Mouse (Mus musculus): Measurements from ENCODE around the gene Dtx3. TPM values are rescaled to one million over a fixed set of nuclear protein-coding genes. Genes with fewer than 3 reads are reported as not detected.
A peak's percentile ranks its signal among the peaks of the same experiment; 100 is the strongest.

Dtx3 gene
- 33.2 and 36.9 TPM in 2 replicates for polyA plus RNA-seq (2016; fragmentation: Nextera tagmentation; extraction: Ambion mirVana)

DNA sequence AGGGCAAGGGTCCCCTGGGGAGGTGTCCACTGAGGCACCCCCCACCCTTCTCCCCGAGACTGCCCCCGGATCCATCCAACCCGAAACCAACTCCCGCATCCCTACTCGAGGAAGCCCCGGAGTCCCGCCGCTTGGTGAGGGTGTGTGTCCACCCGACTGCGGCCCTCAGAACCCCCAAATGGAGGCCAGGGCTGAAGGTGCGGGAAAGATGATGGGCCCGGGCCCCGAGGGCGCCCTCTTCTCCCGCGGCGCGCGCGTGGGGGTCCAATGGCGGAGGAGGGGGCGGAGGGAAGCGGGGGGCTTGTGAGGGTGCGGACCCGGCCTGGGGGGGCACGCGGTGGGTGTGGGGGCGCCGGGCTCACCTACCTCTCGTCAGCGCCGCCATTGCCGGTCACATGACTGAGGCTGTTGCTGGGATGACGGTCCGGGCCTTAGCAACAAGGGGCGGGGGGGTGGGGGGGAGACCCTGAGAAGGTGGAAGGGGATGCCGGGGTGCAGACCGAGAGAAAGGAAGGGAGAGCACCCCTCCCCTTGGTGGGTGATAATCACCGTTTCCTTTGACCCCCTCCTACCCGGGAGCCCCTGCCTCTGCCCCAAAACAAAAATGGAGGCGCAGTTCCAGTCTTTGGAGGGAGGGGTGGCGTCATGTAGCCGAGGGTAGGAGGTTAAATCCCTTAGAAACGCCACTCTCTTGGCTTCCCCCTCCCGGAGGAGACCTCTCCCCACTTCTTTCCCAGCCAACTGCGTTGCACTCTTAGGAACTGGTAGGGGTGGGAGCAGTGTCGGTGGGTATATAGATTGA is at the start of gene Dtx3:
Dtx3 (minus strand) TSS at position 401 of the 802 bp plus-strand sequence.
- Histone ChIP-seq H3K27me3 (replicated peaks) (no peaks in the 10 kb centered on the region), H3K4me1 (peaks cover 77% of the 10 kb centered on the region), H3K36me3 (peaks cover 43% of the 10 kb centered on the region), H3K27ac (peak within 1 kb of the TSS; percentile 90), H3K4me2 (peak within 1 kb of the TSS; percentile 80), H3K9ac (peak within 1 kb of the TSS; percentile 94), H3K9me3 (replicated peaks) (no peaks in the 10 kb centered on the region), H3K4me3 (peak within 1 kb of the TSS; percentile 80)
- peak; percentile 36 for ATAC-seq
- under 1% methylated on average over 42 of the region's 47 CpGs for WGBS (ENCODE audit: insufficient replicate concordance)

DNA sequence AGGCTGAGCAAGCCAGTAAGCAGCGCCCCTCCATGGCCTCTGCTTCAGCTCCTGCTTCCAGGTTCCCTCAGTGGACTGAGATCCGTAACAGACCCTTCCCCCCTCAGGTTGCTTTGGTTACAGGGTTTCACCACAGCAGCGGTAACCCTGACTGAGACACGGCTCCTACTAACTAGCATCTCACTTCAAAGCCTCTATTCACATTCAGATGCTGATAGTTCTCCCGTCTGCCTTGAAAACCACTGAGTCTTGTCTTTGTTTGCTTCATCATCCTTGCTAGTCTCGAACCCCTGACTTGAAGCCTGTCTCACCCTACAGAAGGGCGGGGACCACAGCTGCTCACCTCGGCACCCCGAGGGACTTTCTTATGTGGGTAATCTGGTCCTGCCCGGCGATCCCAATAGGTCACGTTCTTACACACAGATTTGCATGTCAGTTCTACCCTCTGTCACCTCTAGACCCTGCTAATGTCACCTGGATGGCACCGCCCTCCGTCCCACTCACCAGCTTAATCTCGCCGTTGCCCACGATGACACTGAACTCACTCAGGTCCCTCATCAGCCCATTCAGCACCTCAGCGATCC is 42.8 kb upstream of the Dtx3 start:
- H3K4me2 ChIP-seq = no peak overlapping the region
- H3K27me3 ChIP-seq (replicated peaks) = peaks cover 87% of the 10 kb centered on the region
- H3K9ac ChIP-seq = no peak overlapping the region
- 47% methylated on average over 18 of the region's 18 CpGs for WGBS (ENCODE audit: insufficient replicate concordance)
- no peak overlapping the region for H3K27ac ChIP-seq
- no peaks in the 10 kb centered on the region for H3K9me3 ChIP-seq (replicated peaks)
- no peaks in the 10 kb centered on the region for H3K36me3 ChIP-seq
- H3K4me3 ChIP-seq = no peak overlapping the region
- no peaks in the 10 kb centered on the region for H3K4me1 ChIP-seq
- ATAC-seq = no peak

DNA sequence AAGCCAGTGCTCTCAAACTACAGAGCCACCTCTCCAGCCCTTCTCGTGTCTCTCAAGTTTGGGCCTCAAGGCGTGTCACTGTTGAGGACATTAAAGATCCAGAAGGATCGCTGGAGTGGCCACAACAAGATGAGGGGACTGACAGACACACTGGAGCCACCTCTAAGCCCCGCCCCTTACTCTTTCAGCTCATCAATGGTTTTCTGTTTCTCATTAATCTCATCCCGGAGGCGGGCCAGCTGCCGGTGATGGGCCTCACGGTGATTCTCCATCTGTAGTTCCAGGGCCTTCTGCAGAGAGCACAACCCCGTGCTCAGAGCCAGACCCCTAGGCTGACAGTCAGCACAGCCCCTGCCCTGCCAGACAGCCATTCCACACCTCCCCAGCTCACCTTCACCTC is 41.0 kb upstream of the Dtx3 start:
- 42% methylated on average over 9 of the region's 9 CpGs for WGBS (ENCODE audit: insufficient replicate concordance)
- Histone ChIP-seq H3K9me3 (replicated peaks) (no peaks in the 10 kb centered on the region), H3K36me3 (no peaks in the 10 kb centered on the region), H3K4me2 (no peak overlapping the region), H3K4me3 (no peak overlapping the region), H3K27ac (no peak overlapping the region), H3K27me3 (replicated peaks) (peaks cover 74% of the 10 kb centered on the region), H3K4me1 (no peaks in the 10 kb centered on the region), H3K9ac (no peak overlapping the region)
- ATAC-seq = no peak

DNA sequence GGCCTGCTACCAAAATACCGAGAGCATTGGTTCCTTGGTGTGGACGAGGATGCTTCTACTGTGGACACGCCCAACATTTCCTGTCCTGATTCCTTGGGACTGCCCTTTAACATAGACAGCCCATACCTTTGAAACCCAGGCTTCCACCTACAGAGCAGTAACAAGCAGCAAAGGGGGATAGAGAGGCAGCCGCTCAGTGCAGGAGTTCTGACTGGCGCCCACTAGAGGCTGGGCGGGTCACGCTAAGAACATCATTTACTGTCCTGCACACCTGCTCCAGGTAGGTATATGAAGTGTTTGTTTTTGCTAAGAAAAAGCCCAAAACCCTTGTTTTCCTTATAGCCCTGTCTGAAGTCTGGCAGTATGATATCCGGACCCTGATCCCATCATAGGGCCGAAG is 37.6 kb upstream of the Dtx3 start:
- peaks cover 62% of the 10 kb centered on the region for H3K27me3 ChIP-seq (replicated peaks)
- H3K4me2 ChIP-seq = no peak overlapping the region
- 70% methylated on average over 9 of the region's 9 CpGs for WGBS (ENCODE audit: insufficient replicate concordance)
- H3K9me3 ChIP-seq (replicated peaks) = no peaks in the 10 kb centered on the region
- H3K4me1 ChIP-seq = peaks cover 20% of the 10 kb centered on the region
- no peaks in the 10 kb centered on the region for H3K36me3 ChIP-seq
- no peak for ATAC-seq
- H3K27ac ChIP-seq = no peak overlapping the region
- H3K9ac ChIP-seq = no peak overlapping the region
- no peak overlapping the region for H3K4me3 ChIP-seq

DNA sequence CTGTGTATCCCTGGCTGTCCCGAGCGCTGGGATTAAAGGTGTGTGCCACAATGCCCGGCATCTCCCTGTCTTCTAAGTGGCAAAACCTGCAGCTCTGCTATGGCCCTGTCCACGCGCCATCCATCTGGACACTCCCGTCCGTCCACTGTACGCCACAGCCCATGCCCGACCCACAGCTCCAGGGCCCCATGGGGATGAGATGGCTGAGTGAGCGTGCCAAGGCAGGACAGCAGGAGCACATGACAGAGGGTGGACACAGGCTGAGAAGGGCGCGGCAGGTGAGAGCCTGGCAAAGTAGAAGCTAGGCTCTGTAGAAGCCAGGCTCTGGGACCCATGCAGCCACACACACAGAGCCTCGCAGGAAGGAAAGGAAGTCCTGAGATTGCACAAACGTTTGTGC is 36.2 kb upstream of the Dtx3 start:
- ATAC-seq = no peak
- Histone ChIP-seq H3K4me2 (no peak overlapping the region), H3K27ac (no peak overlapping the region), H3K27me3 (replicated peaks) (peaks cover 61% of the 10 kb centered on the region), H3K4me3 (no peak overlapping the region), H3K36me3 (no peaks in the 10 kb centered on the region), H3K9ac (no peak overlapping the region), H3K9me3 (replicated peaks) (no peaks in the 10 kb centered on the region), H3K4me1 (peaks cover 20% of the 10 kb centered on the region)
- WGBS (ENCODE audit: insufficient replicate concordance) = 71% methylated on average over 14 of the region's 14 CpGs

DNA sequence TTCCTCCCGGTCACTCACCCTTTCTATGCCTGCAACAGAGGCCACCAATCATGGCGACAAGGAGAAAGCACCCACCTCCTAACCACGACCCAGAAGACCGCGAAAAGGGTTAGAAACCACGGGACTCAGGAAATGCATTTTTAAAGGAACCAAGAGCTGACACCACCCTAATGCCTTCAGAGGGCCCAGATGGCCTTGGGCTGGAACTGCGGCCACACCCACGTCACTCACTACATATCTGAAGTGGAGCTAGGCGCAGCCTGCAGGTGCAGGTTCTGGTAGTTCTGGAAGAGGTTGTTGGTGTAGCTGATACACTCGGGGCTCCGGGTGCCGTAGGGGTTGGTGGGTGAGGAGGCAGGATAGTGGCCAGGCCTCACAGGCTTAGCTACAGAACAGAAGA is 35.2 kb upstream of the Dtx3 start:
- WGBS (ENCODE audit: insufficient replicate concordance) = 33% methylated on average over 12 of the region's 12 CpGs
- Histone ChIP-seq H3K4me1 (peaks cover 25% of the 10 kb centered on the region), H3K4me3 (no peak overlapping the region), H3K4me2 (no peak overlapping the region), H3K36me3 (no peaks in the 10 kb centered on the region), H3K9ac (no peak overlapping the region), H3K27ac (no peak overlapping the region), H3K9me3 (replicated peaks) (no peaks in the 10 kb centered on the region), H3K27me3 (replicated peaks) (peaks cover 52% of the 10 kb centered on the region)
- no peak; the same call in 1 of the 2 replicates for ATAC-seq

DNA sequence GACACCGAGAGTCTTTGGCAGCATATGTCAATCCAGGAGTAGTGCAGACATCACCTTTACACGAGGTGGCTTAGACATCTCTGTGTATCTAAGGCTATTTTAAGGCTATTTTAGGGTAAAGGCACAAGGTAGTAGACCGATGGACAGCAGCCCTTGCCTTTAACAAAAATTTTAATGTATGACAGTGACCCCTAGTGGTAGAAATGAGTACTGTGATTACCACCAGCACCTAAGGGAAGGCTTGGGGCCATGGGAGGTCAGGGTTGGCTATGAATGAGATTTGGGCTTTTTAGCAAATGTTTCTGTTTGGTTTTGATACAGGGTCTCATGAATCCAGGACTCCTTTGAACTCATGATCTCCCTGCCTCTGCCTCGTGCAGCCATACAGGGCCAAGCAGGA is 33.4 kb upstream of the Dtx3 start:
- 20% methylated on average over 4 of the region's 4 CpGs for WGBS (ENCODE audit: insufficient replicate concordance)
- peaks cover 51% of the 10 kb centered on the region for H3K27me3 ChIP-seq (replicated peaks)
- ATAC-seq = peak; percentile 67
- H3K9ac ChIP-seq = no peak overlapping the region
- H3K4me1 ChIP-seq = peaks cover 26% of the 10 kb centered on the region
- no peak overlapping the region for H3K4me3 ChIP-seq
- no peak overlapping the region for H3K27ac ChIP-seq
- no peaks in the 10 kb centered on the region for H3K9me3 ChIP-seq (replicated peaks)
- no peak overlapping the region for H3K4me2 ChIP-seq
- no peaks in the 10 kb centered on the region for H3K36me3 ChIP-seq

DNA sequence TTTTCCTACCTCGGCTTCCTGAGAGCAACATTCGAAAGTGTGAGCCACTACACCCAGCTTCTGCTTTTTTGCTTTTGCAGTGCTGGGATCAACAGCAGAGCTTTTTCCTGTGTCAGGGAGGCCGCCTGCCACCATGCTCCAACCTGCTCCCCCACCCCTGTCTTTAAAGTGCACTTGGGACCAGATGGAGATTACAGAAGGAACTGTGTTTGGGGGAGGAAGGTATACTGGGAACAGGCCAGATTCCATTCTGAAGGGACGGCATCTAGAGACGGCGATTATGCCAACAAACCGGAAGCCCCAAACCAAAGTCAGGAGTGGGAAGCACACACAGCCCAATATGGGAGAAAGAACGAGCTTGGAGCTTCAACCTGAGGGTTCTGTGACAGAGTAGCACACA is 31.6 kb upstream of the Dtx3 start:
- Histone ChIP-seq H3K27me3 (replicated peaks) (peaks cover 50% of the 10 kb centered on the region), H3K9me3 (replicated peaks) (no peaks in the 10 kb centered on the region), H3K36me3 (no peaks in the 10 kb centered on the region), H3K4me3 (no peak overlapping the region), H3K4me1 (peaks cover 31% of the 10 kb centered on the region), H3K9ac (no peak overlapping the region), H3K27ac (no peak overlapping the region), H3K4me2 (no peak overlapping the region)
- no peak for ATAC-seq
- WGBS (ENCODE audit: insufficient replicate concordance) = 65% methylated on average over 8 of the region's 8 CpGs

DNA sequence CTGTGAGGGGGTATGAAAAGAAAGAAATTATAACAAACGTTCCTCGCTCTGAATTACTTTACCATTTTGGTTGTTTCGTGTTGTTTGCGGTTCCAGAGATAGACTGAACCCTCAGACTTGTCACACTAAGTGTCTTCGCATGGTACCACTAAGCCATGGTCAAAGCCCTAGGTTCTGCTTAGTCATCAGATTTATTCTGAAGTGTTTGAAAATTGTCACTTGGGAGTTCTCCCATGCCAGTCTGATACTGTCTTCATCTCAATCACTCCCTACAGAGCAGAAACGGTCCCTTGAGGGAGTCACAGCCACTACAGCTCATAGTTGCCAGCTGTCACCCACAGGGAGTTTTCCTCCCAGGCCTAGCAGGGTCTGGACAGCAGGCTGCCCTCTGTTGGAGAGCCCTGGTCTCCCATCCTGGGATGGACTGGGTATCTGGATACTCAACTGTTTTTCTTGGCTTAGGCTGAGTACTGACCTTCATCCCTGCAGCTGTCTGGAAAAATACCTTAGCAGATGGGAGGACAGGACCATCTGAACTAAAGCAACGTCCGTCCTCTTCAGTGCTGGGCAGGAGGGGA is 30.9 kb upstream of the Dtx3 start:
- Histone ChIP-seq H3K9ac (no peak overlapping the region), H3K9me3 (replicated peaks) (no peaks in the 10 kb centered on the region), H3K4me3 (no peak overlapping the region), H3K27ac (no peak overlapping the region), H3K4me1 (peaks cover 31% of the 10 kb centered on the region), H3K36me3 (no peaks in the 10 kb centered on the region), H3K4me2 (no peak overlapping the region), H3K27me3 (replicated peaks) (peaks cover 45% of the 10 kb centered on the region)
- ATAC-seq = no peak
- WGBS (ENCODE audit: insufficient replicate concordance) = 56% methylated on average over 8 of the region's 8 CpGs

DNA sequence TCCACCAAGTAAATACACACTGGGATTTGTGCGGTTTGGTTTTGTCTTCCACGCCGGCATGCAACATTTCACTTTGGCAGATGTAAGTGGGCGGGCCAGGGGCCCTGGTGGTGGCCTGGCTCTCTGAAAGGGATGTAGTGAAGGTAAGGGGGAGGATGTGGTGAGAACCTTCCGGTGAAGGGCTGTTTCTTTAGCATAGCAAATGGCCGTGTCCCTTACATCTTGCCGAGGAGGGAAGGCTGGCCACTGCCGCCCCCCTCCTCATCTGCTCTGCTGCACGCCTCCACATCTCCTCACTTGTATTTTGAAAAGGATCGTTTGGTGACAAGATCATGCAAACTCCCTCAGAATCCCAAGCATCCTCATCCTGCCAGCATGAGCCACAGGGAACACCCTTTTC is 30.2 kb upstream of the Dtx3 start:
- Histone ChIP-seq H3K4me1 (peaks cover 24% of the 10 kb centered on the region), H3K27me3 (replicated peaks) (peaks cover 38% of the 10 kb centered on the region), H3K4me2 (no peak overlapping the region), H3K36me3 (no peaks in the 10 kb centered on the region), H3K9ac (no peak overlapping the region), H3K4me3 (no peak overlapping the region), H3K9me3 (replicated peaks) (no peaks in the 10 kb centered on the region), H3K27ac (no peak overlapping the region)
- no peak for ATAC-seq
- WGBS (ENCODE audit: insufficient replicate concordance) = 39% methylated on average over 10 of the region's 10 CpGs

DNA sequence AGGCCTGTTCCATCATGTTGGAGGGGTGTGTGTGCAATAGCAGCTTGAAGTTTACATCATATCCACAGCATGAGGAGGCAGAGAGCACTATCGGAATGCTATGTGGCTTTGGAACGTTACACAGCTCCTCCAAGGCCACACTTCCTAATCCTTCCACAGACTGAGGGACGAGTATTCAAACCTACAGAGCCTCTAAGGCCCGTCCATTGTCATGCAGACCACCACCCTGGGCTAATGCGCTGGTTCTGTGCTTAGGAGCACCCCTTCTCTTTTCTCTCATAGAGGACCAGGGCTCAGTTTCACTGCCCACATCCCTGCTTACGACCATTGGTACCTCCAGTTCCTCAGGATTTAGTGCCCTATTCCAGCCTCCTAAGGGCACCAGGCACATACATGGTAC is 29.7 kb upstream of the Dtx3 start:
- 67% methylated on average over 6 of the region's 6 CpGs for WGBS (ENCODE audit: insufficient replicate concordance)
- H3K4me3 ChIP-seq = no peak overlapping the region
- no peak overlapping the region for H3K4me2 ChIP-seq
- H3K9me3 ChIP-seq (replicated peaks) = no peaks in the 10 kb centered on the region
- H3K27ac ChIP-seq = no peak overlapping the region
- ATAC-seq = no peak
- no peaks in the 10 kb centered on the region for H3K36me3 ChIP-seq
- H3K27me3 ChIP-seq (replicated peaks) = peaks cover 33% of the 10 kb centered on the region
- H3K4me1 ChIP-seq = peaks cover 19% of the 10 kb centered on the region
- no peak overlapping the region for H3K9ac ChIP-seq

DNA sequence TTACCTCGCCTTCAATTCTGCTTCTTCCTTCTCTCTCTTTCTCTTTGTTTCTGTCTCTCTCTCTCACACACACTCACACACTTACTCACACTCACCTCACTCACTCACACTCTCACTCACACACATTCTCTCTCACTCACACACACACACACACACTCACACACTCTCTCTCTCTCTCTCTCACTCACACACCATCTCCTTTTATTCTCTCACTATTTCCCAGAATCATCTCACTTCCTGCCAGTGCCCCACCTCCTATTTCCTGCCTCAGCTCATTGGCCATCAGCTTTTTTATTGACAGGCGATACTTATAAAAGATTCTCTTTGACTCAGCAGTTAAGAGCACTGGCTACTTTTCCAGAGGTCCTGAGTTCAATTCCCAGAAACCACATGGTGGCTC is 22.8 kb upstream of the Dtx3 start:
- no peaks in the 10 kb centered on the region for H3K36me3 ChIP-seq
- no peak for ATAC-seq
- peaks cover 31% of the 10 kb centered on the region for H3K4me1 ChIP-seq
- H3K27ac ChIP-seq = no peak overlapping the region
- no peak overlapping the region for H3K9ac ChIP-seq
- H3K4me2 ChIP-seq = no peak overlapping the region
- no peaks in the 10 kb centered on the region for H3K9me3 ChIP-seq (replicated peaks)
- WGBS (ENCODE audit: insufficient replicate concordance) = 71% methylated on average over 2 of the region's 2 CpGs
- 0 out of 2 replicates have a peak, but pooled peaks cover 3% of the 10 kb centered on the region for H3K27me3 ChIP-seq (replicated peaks)
- H3K4me3 ChIP-seq = no peak overlapping the region
